Mouse (Mus musculus): ENCODE measurements around the gene Adcy3. TPM values are rescaled to one million over a fixed set of nuclear protein-coding genes. Genes with fewer than 3 reads are reported as not detected.

Adcy3 gene
- 1 to 10 TPM; 2.6 to 3.0 (median 2.9) TPM for total RNA-seq (2022)

DNA sequence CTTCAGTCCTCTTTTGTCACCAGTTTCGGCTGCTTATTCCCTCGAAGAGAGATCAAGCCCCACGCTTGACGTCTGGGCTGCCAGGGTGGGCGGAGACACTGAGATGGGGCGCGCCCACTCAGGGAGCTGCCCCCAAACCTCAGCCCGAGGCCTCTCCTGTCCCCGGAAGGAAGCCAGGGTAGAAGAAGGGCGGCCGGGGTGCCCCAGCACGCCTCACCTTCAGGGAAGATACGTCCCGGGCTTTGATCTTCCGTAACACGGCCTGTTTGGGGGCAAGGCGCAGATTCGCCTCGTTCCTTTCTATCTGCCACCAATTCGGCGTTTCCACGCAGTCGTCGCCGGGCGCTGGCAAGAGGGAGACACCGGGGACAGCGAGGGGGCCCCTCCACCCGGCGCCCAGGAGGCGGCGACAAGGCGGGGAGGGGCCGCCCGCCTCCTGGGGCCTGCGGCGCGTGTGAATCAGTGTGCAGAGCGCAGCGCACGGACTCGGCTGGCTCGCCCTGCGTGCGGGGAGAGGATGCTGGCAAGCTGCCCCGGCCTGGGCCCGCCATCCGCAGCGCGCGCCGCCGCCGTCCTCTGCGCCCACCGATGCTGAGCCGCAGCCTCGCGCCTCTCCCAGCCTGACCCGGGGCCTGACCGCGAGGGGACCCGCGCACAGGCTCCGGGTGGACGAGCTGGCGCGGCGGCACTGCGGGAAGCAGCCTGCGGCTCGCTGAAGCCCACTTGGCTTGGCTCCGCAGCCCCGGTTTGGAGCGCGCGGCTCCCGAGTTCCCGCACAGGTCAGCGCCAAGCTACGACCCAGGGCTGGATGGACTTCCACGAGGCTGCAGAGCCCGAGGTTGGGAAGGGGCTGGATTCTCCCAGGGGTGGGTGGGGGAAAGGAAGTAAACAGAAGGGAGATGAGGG is at the start of gene Adcy3:
TSS of gene Adcy3 (plus strand) at position 163 of the 906 bp plus-strand sequence.
- DNase-seq (ENCODE audit: low spot score) = peak; percentile 39

DNA sequence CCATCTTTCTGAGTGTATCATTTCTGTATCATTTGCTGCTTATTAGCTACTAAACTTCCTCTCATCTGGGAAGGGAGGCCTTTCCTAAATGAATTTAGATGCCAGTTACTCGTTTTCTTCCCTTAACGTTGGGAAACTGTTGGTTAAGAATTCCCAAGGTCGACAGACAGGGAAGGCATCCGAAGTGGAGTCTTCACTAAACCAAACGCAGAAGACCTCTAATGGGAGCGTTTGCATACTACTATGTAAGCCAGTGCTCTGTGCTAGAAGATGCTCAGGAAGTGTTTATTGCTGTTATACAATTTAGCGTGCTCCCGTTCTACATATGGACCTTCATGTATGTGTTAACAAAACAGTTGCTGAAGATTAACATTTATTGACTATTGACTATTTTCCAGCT is 49.5 kb upstream of the Adcy3 start:
- DNase-seq (ENCODE audit: low spot score) = no peak

DNA sequence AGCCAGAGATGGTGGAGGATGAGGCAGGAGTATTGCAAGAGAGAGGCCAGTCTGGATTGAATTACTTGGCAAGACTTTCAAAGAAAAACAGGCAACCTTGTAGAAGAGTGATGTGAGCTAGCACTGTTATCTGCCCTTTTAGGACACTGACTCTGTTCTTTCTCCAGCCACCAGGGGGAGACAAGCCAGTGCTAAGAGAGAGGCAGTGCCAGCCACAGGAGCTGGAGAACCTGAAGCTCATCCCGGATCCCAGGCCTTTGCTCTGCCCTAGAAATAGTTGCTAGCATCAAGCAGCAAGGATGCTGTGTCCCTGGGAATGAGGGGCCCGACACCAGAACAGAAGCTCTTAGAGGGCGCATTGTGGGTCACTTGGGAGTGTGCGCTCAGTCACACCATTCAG is 25.5 kb upstream of the Adcy3 start:
- DNase-seq (ENCODE audit: low spot score) = peak; percentile 60

DNA sequence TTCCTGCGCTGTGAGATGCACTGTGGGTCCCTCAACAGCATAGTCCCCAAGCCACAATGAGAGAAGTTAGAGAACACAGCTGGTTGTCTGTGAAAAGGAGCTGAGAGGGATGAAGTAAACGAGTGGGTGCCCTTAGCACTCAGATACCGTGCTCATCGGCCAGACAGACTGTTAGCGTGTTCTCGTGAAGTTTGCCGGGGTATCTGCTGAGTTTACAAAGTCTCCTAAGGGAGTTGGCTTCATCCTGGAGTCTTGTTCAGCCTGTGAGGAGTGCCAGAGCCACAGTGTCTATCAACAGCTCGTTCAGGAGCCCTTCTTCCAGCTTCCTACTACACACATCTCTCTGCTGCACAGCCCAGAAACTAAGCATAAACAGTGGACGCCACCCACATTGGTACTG is 16.8 kb upstream of the Adcy3 start:
- no peak for DNase-seq (ENCODE audit: low spot score)

DNA sequence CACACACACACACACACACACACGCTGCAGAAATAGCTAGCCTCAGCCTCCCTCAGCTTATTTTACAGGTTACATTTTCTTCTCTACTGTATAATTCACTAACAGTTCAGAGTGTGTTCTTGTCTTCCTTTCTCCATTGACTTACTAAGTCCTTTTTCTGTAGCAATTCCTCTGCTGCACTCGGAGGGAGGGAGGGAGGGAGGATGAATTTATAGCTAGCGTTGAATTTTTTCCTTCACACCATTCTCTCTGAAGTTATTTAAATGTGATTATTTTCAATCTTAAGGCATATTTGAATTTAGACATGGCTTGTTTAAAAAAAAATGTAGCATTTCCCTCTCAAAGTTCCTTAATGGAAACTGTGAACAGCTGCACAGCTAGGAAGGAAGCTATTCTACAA is 15.8 kb upstream of the Adcy3 start:
- no peak for DNase-seq (ENCODE audit: low spot score)

DNA sequence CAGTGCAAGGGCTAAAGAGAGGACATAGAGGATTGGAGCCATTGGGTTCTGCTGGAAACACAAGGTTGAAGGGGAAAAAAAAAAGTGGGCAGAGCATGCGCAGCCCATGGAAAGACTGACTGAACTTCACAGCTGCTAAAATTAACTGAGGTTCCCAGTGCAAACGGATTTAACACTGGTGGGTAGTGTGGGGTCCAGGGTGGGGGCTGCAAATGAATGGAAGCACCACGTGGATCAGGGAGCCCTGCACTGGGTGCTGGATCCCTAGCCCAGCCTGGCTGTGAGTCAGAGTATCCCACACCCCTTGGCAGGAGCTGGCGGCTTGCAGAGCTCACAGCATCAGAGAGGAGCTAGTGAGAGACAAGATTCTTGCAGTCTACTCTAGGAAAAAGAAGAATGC is 15.3 kb upstream of the Adcy3 start:
- DNase-seq (ENCODE audit: low spot score) = no peak

DNA sequence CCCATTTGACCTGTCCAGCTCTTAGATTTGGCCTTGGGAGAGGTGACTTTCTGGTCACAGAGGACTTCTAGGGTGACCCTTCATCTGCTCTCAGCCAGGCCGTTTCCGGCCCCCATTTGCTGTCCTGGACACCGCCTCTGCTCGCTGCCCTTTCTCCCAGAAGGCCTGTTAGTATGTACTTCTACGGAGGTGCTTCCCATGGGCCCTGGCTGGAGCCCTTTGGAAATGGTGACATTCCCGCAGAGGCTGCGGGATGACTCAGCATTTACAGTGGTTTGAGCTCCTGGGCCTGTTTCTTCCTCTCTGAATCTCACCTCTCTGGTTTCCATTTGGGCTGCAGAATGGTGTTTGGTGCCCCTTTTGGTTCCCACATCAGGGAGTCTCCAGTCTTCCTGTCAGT is 5.6 kb upstream of the Adcy3 start:
- DNase-seq (ENCODE audit: low spot score) = no peak

DNA sequence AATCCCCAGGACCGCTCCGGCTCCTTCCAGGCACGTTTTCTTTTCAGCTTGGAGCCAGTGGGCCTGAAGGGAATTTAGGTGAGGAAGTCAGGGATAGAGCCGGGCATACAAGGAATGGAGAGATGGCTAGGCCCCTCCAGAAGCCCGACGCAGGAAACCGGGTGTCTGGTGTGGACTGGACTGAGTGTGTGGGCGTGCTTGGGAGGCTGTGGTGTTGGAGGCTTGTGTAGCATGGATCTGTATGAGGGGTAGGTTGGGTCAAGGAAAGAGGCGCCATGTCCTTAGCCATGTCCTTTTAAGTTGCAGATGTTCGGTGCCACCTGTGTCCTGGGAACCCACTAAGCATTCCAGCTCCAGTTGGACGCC is 927 bp downstream of the Adcy3 start:
- no peak for DNase-seq (ENCODE audit: low spot score)

DNA sequence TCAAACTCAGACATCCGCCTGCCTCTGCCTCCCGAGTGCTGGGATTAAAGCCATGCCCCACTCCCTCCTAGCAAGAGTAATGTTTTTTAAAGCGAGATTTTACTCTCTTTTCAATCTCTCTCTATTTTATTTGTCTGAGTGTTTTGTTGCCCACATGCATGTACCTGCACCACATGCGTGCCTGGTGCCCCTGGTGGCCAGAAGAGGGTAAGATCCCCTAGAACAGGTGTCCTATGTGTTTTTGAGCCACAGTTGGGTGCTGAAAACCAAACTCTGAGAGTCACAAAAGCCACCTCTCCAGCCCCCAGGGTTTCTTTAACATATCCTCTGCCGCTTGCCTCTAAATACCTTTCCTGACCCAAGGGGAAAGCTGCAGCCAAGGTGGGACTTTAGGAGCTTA is 10.3 kb downstream of the Adcy3 start:
- no peak for DNase-seq (ENCODE audit: low spot score)

DNA sequence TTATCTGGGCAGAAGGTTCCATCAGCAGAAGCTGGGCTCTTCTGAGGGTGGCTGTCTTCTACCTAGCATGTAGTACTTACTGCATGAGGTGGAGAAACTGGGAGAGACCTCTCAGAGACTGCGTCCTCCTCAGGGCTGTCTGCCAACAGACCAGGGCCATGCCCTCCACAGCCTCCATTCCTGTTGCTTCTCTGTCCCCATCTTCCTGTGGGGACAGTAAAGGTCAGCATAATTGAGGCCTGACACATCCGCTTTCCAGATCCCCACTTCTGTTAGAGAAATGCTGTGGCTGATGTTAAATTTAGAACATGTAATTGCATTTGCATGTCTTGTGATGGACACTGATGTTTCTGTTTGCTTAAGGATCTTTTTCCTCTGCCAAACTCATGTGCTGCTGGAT is 18.0 kb downstream of the Adcy3 start:
- no peak for DNase-seq (ENCODE audit: low spot score)

DNA sequence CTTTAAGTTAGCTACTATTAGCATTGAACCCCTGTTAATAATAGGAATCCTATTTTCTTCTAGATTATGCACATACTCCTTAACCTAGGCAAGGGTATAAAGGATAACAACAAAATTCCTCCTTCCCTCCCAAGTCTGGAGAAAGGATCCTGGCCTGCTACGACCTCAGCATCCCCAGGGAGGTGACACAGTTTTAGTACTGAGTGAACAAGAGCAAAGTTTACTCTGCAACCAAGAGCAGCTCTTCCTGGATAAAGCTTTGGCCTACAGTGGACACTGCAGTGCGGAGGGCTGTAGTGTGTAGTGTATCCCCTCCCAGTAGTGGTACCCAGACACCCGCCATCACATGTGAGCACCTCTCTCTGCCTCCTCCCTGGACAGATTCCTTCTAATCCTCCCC is 19.1 kb downstream of the Adcy3 start:
- DNase-seq (ENCODE audit: low spot score) = peak; percentile 47

DNA sequence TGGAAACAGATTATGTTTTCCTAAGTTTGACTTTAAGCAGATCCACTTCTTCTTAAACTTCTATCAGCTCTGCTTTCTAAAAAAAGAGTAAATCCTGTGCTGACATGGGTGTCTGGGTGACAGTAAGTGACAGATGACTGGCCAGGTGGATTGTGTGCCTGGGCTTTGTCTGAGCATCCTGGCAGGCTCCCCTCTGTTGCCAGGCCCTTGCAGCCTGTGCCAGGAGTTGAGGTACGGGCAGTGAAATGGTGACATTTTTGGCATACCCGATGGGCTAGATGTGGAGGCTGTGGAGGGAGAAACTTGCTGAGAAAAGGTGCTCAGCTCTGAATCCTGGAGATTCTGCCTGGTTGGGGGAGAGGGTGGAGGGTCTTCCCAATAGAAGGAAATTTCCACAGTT is 24.6 kb downstream of the Adcy3 start:
- no peak for DNase-seq (ENCODE audit: low spot score)

DNA sequence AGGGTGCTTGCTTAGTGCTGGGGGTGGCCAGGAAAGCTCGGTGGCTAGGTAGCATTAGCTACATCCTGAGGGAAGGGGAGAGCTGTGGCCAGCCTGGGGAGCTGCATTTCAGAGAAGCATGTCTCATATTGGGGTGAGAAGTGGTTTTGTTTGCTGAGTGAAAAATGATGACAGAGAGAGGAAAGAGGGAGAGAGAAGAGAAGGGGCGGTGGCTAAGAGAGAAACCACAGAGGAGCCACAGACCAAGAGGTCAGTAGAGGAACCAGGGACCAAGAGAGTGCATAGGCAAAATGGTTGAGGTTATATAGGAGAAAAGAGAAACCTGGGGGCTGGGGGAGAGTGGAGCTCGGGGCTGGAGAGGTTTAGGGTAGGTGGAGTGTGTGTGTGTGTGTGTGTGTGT is 25.3 kb downstream of the Adcy3 start:
- no peak for DNase-seq (ENCODE audit: low spot score)

DNA sequence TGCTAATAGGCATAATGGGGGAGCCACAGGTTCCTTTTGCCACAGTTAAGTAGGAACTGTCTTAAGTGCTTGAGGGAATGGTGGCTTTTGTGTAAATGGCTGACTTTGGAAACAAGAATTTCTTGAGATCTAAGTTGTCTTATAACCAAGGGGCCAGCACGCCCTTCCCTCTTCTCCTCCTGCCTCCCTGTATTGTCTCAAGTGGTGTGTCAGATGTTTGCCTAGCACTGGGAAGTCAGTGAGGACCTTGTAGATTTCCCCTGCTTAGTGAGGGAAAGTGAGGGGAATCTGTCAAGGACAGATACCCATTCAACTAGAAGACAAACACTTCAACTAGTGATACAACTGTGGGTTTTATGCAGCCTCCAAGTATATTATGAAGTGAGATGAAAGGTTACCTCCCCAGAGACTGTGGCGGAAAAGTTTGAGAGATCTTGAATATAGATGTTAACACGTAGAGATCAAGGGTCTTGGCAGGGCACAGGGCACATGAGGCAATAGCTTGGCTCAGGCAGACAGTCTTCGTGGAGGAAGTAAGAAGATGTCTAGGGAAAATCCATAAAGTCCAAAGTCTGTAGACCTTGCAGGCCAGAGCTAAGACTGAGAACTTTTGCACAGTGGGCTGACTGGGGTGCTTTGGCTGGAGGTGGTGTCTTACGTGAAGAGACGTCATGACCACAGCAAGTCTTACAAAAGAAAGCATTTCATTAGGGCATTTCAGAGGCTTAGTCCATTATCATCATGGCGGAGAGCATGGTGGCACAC is 26.1 kb downstream of the Adcy3 start:
- DNase-seq (ENCODE audit: low spot score) = no peak

DNA sequence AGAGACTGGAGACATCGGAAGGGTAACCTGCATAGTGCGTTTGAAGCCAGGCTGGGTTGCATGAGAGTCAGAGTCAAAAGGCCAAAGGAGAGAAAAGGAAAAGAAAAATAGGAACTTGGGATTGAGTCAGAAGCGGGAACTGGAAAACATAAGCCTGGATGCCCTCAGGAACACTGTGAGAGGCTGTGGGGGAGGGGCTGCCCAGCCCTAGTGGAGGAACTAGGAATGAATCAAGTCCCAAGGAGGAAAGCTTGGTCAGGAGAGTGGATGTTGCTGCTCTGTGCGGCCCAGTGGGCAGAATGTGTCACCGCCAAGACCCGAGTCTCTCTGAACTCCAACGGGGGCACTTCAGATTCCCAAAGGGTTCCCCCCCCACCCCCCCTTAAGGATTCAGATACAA is 27.4 kb downstream of the Adcy3 start:
- DNase-seq (ENCODE audit: low spot score) = no peak

DNA sequence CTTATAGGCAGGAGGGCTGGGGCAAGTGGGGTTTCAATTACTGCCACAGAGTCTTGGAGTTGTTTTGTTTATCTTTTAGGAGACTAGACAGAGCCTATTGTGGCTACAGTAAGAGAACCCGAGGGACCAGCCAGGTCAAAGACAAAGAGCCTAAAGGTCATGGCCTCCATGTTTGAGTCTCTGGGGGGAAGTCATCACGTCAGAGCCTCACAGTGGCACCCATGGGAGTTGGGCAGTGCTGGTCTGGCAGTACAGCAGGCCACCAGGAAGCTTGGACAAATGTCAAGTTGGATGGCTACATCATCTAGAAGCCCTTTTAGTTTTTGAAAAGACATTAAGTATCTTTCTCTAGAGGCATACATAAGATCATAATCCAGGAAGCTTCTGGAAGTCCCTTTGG is 30.0 kb downstream of the Adcy3 start:
- DNase-seq (ENCODE audit: low spot score) = no peak

DNA sequence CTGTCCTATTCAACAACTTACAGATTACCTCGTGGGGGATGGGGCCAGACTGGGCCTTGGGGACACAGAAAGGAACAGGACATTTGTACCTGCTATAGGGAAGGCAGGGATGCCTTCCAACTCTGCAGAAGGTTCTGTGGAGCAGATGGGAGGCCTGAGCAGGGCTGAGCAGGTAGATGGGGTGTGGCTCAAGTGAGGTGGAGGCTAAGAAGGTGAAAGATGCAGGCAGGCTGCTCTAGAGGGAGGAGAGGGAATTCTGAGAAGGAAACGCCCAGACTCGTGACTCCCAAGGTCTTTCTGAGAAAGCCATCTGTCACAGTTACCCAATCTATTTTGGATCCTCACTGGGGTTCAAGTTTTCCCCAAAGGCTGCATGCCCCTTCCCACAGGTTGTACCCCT is 34.1 kb downstream of the Adcy3 start:
- DNase-seq (ENCODE audit: low spot score) = no peak

DNA sequence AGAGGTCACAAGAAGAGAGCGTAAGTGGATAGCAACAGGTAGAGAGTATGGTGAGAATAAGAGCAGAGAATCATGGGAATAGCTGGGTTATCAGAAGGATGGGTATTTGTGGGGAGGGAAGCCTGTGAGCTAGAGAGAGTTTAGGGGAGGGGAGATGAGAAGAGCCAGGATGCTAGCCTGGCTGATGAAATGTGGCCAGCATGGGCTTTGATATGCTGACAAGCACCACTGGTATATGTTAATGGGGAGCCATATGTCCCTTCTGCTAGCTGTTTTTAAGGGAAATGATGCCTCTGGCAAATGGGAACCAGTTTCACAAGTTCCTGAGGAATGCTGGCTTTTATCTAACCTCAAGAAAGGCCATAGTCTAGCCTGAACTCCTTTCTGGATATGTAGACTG is 36.2 kb downstream of the Adcy3 start:
- no peak for DNase-seq (ENCODE audit: low spot score)

DNA sequence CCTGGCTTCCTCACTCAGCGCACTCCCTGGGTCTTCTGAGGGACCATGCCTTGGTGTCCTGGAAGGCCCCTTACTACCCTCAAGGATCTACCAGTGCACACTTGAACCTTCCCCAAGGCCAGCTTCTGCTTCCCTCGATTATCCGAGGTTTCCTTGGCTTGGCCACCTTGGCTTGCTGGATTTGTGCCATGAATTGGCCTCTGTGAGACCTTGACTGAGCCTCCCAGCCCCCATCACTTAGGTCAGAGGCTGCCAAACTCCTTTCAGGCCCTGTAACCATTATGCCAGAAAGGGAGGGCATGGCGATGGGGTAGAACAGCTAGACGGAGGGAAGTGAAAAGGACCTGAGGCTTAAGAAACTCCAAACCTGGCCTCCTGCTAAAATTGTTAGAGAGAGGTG is 36.7 kb downstream of the Adcy3 start:
- no peak for DNase-seq (ENCODE audit: low spot score)

DNA sequence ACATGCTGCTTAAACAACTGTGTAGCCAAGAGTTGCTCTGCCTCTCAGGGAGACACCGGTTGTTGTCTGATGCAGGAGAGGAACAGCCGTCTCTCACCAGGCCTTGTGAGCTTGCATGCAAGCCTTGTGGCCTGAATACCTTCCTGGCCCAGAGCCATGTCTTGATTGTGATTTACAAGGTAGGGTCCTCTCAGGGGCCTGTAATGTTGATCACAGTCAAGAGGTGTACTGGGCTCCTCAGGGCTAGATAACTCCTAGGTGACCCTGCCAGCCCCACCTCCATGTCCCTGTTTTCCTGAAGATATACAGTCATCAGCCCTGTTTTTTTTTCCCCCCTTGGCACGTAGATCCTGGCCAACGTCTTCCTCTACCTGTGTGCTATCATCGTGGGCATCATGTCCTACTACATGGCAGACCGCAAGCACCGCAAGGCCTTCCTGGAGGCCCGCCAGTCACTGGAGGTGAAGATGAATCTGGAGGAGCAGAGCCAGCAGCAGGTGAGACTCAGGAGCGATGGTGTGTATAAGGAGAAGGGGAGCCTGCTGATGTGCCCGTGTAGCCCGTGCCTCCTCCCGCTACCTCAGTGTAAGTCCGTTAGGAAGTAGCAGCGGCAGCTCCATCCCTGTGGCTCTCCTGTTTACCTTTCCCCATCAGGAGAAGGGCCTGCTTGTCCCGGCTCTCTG is 40.3 kb downstream of the Adcy3 start:
- no peak for DNase-seq (ENCODE audit: low spot score)

DNA sequence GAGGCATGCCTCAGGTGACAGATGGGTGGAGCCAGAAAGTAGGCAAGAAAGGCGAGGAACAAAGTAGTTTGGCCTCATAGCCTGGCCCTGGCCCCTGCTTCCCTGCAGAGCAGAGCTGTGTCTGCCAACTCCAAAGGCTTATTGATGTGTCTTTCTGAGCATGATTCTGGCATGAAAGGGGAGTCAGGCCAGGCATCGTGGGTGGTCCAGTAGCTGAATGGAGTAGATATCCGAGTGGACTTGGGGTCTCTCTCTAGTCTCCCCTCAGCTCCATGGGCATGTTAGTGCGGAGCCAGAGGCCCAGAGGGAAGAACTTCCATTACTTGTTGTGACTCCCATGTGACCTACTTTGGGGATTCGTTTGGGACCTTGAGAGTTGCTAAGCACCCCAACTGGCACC is 45.9 kb downstream of the Adcy3 start:
- DNase-seq (ENCODE audit: low spot score) = no peak

DNA sequence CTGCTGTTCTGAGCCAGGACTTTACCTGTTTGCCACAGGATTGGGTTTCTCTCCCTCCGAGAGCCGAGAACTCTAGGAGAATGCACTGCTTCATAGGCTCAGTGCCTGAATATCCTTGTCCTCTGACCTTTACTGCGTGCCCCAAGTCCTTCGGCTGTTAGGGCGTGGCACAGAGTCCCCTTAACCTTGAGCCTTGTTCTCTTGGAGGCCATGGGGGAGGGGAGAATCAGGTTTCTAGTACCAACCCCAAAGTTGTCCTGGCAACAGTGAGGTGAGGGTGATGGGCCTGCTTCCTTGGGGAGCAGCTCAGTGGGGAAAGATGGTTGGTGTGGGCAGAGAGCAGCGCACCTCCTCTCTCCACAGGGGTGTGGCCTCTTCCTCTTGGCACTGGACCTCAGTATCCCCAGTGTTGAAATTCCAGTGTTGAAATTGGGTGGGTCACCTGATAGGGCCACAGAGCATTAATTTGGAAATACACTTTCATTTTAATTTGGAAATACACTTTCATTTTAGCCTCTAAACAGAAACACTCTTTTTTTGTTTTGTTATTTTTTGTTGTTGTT is 46.8 kb downstream of the Adcy3 start:
- no peak for DNase-seq (ENCODE audit: low spot score)
